30 mouse cellular contexts compared by ENCODE assay signal in genomic region chr8:10200042-10200441, GRCm38 (mm10). TPM values are rescaled to one million over a fixed set of nuclear protein-coding genes. Genes with fewer than 3 reads are reported as not detected.
A peak's percentile ranks its signal among the peaks of the same experiment; 100 is the strongest.
DNase-seq lines count a peak whose midpoint lies in the region; ATAC-seq lines count a peak whose summit lies in the region.
"Had no signal": no experiment of that assay in that cellular context is flagged by ENCODE, and none has a peak within 500 bp of the region (broad histone marks: within the 10 kb centered on the region; RNA-seq: fewer than 3 reads in every experiment).

No protein-coding gene starts in this region.

- no peak overlapping the region for H3K9ac ChIP-seq in kidney, embryonic 15.5 days
- no peak overlapping the region for H3K9ac ChIP-seq in midbrain, embryonic 16.5 days (ENCODE audit: low read depth, low read length)
- no peak overlapping the region for H3K9ac ChIP-seq in midbrain, embryonic 14.5 days (replicated peaks; ENCODE audit: low read length)
- H3K9ac ChIP-seq: embryonic facial prominence, embryonic 15.5 days; forebrain, embryonic 12.5 days; hindbrain, embryonic 14.5 days; limb, embryonic 12.5 days; neural tube, embryonic 13.5 days had no signal

- H3K4me3 ChIP-seq in kidney, embryonic 15.5 days (replicated peaks): no peak overlapping the region
- H3K4me3 ChIP-seq in midbrain, embryonic 16.5 days (ENCODE audit: low read depth, low read length): no peak overlapping the region
- H3K4me3 ChIP-seq in midbrain, embryonic 14.5 days (replicated peaks; ENCODE audit: low read depth, low read length): no peak overlapping the region
- H3K4me3 ChIP-seq: embryonic facial prominence, embryonic 15.5 days; forebrain, embryonic 12.5 days; left cerebral cortex, adult 2 months; limb, embryonic 12.5 days; neural tube, embryonic 13.5 days had no signal

- ATAC-seq in kidney, embryonic 15.5 days (replicated peaks; ENCODE audit: low FRiP score): no peak
- ATAC-seq in midbrain, embryonic 16.5 days: no peak
- no peak for ATAC-seq in midbrain, embryonic 14.5 days (ENCODE audit: low FRiP score, low TSS enrichment)
- ATAC-seq: activated CD4-positive, CD25-positive, alpha-beta regulatory T cell, adult 4 months; inflammation-experienced regulatory T-cells, adult 6 months had no signal

- H3K27ac ChIP-seq in kidney, embryonic 15.5 days: no peak overlapping the region
- no peak overlapping the region for H3K27ac ChIP-seq in midbrain, embryonic 16.5 days (ENCODE audit: low read length)
- H3K27ac ChIP-seq in midbrain, embryonic 14.5 days (replicated peaks; ENCODE audit: low read depth, low read length): no peak overlapping the region
- H3K27ac ChIP-seq: embryonic facial prominence, embryonic 15.5 days; forebrain, embryonic 12.5 days; hindbrain, embryonic 14.5 days; left cerebral cortex, adult 2 months; limb, embryonic 12.5 days; neural tube, embryonic 13.5 days had no signal

- no peak overlapping the region for H3K4me2 ChIP-seq in kidney, embryonic 15.5 days
- H3K4me2 ChIP-seq in midbrain, embryonic 16.5 days (ENCODE audit: low read length): peak overlapping the region; percentile 12; the same call in 1 of the 2 replicates
- H3K4me2 ChIP-seq in midbrain, embryonic 14.5 days (ENCODE audit: low read length): no peak overlapping the region
- H3K4me2 ChIP-seq: embryonic facial prominence, embryonic 15.5 days; forebrain, embryonic 12.5 days; heart, embryonic 11.5 days; hindbrain, embryonic 14.5 days; limb, embryonic 12.5 days; midbrain, embryonic 11.5 days; neural tube, embryonic 13.5 days had no signal

- no peaks in the 10 kb centered on the region for H3K9me3 ChIP-seq in kidney, embryonic 15.5 days (replicated peaks)
- no peaks in the 10 kb centered on the region for H3K9me3 ChIP-seq in midbrain, embryonic 16.5 days (replicated peaks; ENCODE audit: control insufficient read depth, low read length, poor library complexity, severe bottlenecking)
- H3K9me3 ChIP-seq in midbrain, embryonic 14.5 days (ENCODE audit: control insufficient read depth, low read length): no peaks in the 10 kb centered on the region
- H3K9me3 ChIP-seq: embryonic facial prominence, embryonic 15.5 days; forebrain, embryonic 12.5 days; limb, embryonic 12.5 days; neural tube, embryonic 13.5 days had no signal

- WGBS in kidney, embryonic 15.5 days: 79% methylated on average over 8 of the region's 8 CpGs
- 72% methylated on average over 8 of the region's 8 CpGs for WGBS in midbrain, embryonic 16.5 days
- 78% methylated on average over 8 of the region's 8 CpGs for WGBS in midbrain, embryonic 14.5 days

- H3K4me1 ChIP-seq in kidney, embryonic 15.5 days: no peaks in the 10 kb centered on the region
- peaks cover 18% of the 10 kb centered on the region for H3K4me1 ChIP-seq in midbrain, embryonic 16.5 days (ENCODE audit: control insufficient read depth, insufficient read depth, low read length)
- peaks cover 16% of the 10 kb centered on the region for H3K4me1 ChIP-seq in midbrain, embryonic 14.5 days (ENCODE audit: control insufficient read depth, insufficient read depth, low read length)
- H3K4me1 ChIP-seq: embryonic facial prominence, embryonic 15.5 days; limb, embryonic 12.5 days had no signal

- H3K27me3 ChIP-seq in kidney, embryonic 15.5 days: no peaks in the 10 kb centered on the region
- no peaks in the 10 kb centered on the region for H3K27me3 ChIP-seq in midbrain, embryonic 16.5 days (ENCODE audit: control insufficient read depth, insufficient read depth, low read depth, low read length)
- no peaks in the 10 kb centered on the region; the same call in 1 of the 2 replicates for H3K27me3 ChIP-seq in midbrain, embryonic 14.5 days (ENCODE audit: control insufficient read depth, insufficient read depth, low read length)
- H3K27me3 ChIP-seq: embryonic facial prominence, embryonic 15.5 days; forebrain, embryonic 12.5 days; limb, embryonic 12.5 days had no signal

- no peaks in the 10 kb centered on the region for H3K36me3 ChIP-seq in kidney, embryonic 15.5 days
- no peaks in the 10 kb centered on the region for H3K36me3 ChIP-seq in midbrain, embryonic 16.5 days (ENCODE audit: control insufficient read depth, insufficient read depth, low read length)
- H3K36me3 ChIP-seq in midbrain, embryonic 14.5 days (ENCODE audit: control insufficient read depth, insufficient read depth, low read length): no peaks in the 10 kb centered on the region
- H3K36me3 ChIP-seq: embryonic facial prominence, embryonic 15.5 days; forebrain, embryonic 12.5 days; limb, embryonic 12.5 days; neural tube, embryonic 13.5 days had no signal

- DNase-seq in kidney, adult 11 months: peak; percentile 3
- DNase-seq in midbrain, embryonic 14.5 days: no peak
- DNase-seq in kidney, postnatal 36 days: peak; percentile 20 to 35
- peak; percentile 18 for DNase-seq in yolk sac, embryonic 10.5 days (ENCODE audit: low spot score)
- DNase-seq in adrenal gland, postnatal 14 days: no peak
- DNase-seq in spleen, postnatal 10 days (ENCODE audit: low spot score in 2 of 2): no peak
- DNase-seq: adrenal gland, adult 2 months; cerebellum, adult 8-10 months; gastrocnemius, postnatal 25 days; heart, postnatal 4 days; lung, postnatal 36 days; retina, postnatal 1 day; right cerebral cortex, postnatal 14 days; thymus, adult 2 months; thymus, postnatal 36 days had no signal

RNA-seq across cellular contexts. Expression of gene Myo16, which starts 46.3 kb away (rescaled TPM):
- 0.28 and 0.34 TPM in 2 replicates for polyA plus RNA-seq in kidney, embryonic 15.5 days (2015; fragmentation: Nextera tagmentation; extraction: Ambion mirVana)
- polyA plus RNA-seq in midbrain, embryonic 16.5 days (2015; fragmentation: Nextera tagmentation; extraction: Ambion mirVana): 7.2 and 7.4 TPM in 2 replicates
- 6.1 and 7.9 TPM in 2 replicates for polyA plus RNA-seq in midbrain, embryonic 14.5 days (2014; fragmentation: Nextera tagmentation; extraction: Ambion mirVana)
- 0.53 TPM in 1 of 2 replicates, not detected in the other for total RNA-seq in adrenal gland, postnatal 14 days (2021)
- total RNA-seq: liver, adult 2 months; megakaryocyte, adult 5-6 weeks had no signal
- polyA plus RNA-seq: activated CD4-positive, CD25-positive, alpha-beta regulatory T cell, adult 4 months; adrenal gland, adult 2 months; inflammation-experienced regulatory T-cells, adult 6 months; liver, adult 2 months; small intestine, adult 2 months had no signal

Comparison
In these comparisons a context has a peak if more than half of its experiments do, and no peak if none do; other contexts are left out.
1. DNase-seq: peak in kidney, adult 11 months (single experiment), kidney, postnatal 36 days (2 of 2) and yolk sac, embryonic 10.5 days (single experiment); none in midbrain, embryonic 14.5 days (single experiment), adrenal gland, postnatal 14 days (single experiment) and spleen, postnatal 10 days (0 of 2).